Mouse (Mus musculus): ENCODE measurements at regions not wholly inside any gene's neighbourhood (a gene's known extent, or its start where the extent isn't known, plus 50 kb on each side); places are given as distances from the start of the nearest gene placed in this dataset.

DNA sequence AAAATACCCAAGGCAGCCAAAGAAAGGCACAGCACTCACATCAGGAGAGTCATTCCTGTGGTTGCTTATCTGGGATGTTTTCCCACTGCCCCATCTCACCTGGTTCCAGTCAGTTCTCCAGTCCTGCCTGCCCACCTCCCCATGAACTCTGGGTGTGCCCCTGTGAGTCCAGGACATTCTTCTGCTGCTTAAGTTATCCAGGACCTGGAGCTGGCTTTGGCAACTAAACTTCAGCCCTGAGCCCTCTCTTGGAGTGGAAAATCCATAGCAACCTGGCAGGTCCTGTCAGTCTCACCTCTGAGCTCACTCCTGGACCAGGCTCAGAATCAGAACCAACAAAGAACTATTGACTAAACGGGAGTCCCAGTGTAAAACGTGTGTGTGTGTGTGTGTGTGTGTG lies 63.9 kb upstream of the Cxcl12 start:
- DNase-seq (ENCODE audit: low spot score in 2 of 2): no peak

GRCm38 (mm10) chr6:117105182-117105589 lies 63.1 kb upstream of the Cxcl12 start:
- no peak for DNase-seq (ENCODE audit: low spot score in 2 of 2)

GRCm38 (mm10) chr6:117110291-117110690 lies 58.0 kb upstream of the Cxcl12 start:
- DNase-seq (ENCODE audit: low spot score in 2 of 2): no peak

DNA sequence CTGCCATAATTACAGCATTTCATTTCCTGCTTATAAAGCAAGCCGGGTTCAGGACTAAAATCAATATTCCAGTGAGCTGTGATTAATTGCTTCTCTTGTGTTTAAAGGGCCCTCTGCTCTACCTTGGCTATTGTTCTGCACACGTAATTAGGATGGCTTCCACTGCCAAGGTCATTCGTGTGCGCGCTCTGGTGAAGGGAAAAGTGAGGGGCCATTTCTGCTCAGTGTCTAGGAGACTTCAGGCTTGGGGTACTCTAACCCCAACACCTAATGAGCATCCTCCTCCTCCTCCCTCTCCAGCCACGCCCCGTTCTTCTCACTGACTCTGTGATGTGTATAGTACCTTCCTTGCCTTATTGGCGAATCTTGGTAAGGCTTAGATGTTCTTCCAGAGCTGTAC lies 53.5 kb upstream of the Cxcl12 start:
- no peak for DNase-seq (ENCODE audit: low spot score in 2 of 2)

GRCm38 (mm10) chr6:117118081-117118480 lies 50.3 kb upstream of the Cxcl12 start:
- no peak for DNase-seq (ENCODE audit: low spot score in 2 of 2)

Measured in heart, adult 9 months (tissue).